Mouse (Mus musculus) testis, postnatal 14 days (tissue): ENCODE measurements at regions not wholly inside any gene's neighbourhood (a gene's known extent, or its start where the extent isn't known, plus 50 kb on each side); places are given as distances from the start of the nearest gene placed in this dataset.

ENCODE experiments used
- DNase-seq: peaks from one replicate; pipeline ENCODE4 v3.0.0; 2021; ENCODE audit warnings: low spot score

DNA sequence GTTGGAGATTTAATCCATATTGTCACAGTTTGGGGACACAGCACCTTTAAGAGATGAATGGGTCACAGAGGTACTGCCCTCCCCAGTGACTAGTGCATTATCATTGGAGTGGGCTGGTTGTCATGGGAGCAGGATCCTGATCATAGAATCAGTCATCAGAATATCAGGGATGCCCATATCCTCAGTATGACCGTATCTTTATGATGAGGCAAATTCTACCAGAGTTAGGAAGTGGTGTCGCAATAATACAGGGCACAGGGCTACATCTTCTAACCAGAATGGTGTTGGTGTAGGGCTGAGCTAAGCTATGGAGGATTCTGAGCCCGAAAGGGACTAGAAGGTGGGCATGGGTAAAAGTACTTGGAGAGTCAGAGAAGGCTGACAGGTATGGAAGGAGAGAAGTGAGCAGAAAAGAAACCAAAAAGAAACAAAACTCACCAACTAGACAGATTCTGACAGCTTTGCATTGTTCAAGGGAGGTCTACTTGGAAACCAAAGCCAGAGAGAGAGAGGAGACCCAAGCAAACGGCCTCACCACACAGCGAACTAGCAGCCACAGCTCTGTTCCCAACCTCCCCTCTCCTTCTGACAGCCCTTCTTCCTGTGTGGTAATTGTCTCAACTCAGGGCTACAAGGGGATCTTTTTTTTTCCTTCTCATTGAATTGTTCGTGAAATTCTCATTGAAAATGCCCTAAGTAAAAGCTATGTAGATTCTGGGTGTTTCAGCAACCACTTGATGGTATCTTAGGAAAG, 129.2 kb downstream of the Lrrc30 start:
- no peak for DNase-seq

DNA sequence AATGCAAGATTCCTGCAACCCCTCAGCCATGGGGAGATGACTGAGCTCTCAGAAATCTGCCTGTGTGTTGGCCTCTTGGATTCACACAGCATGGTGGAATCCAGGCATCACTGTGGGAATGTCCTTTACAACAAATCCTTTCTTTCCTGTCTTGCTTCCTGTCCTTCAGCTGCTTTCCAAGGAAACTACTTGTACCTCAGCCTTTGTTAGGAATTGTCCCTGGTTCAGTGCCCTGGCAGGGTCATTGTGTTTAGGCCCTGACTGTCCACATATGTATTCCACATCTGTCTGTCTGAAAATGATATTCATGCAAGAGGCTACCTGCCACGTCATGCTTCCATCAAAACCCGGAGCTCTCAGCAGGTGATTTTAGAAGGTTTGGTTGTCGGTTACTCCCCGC, 129.9 kb downstream of the Lrrc30 start:
- no peak for DNase-seq

DNA sequence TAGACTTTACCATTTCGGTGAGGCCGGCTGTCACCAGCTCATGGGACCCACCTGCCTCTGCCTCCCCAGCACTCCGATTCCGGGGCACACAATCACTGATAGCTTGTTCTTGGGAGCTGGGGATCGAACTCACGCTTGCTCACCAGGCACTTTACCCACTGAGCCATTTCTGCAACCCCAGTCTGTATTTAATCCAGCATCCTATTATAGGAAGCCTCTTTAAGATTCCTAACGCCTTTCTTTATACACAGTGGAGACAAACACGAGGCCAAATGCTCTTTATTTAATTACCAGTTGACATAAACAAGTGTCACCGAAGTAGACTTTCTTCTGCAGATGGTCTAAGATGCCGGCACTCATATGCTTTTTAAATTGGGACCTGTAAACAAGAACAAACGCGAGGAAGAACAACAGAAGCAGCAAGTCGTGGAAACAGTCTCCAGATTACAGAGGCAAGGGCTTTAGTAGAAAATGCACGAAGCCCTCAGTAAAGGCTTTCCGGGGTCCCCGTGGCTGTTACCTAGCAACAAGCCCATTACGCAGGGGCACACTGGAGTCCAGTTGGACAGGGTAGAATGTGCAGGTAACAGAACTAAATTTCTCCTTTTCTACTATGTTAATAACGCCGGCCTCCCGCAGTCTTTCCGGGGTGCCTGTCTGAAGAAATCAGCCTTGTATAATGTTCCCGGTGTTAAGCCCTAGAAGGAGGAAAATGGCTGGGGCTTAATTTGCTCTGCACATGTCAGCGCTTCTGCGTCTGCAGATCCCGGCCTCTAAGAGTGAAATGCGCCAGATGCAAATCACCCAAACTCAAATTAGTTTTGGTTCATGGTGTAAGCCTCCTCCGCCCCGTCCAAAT, 132.5 kb downstream of the Lrrc30 start:
- DNase-seq: no peak

DNA sequence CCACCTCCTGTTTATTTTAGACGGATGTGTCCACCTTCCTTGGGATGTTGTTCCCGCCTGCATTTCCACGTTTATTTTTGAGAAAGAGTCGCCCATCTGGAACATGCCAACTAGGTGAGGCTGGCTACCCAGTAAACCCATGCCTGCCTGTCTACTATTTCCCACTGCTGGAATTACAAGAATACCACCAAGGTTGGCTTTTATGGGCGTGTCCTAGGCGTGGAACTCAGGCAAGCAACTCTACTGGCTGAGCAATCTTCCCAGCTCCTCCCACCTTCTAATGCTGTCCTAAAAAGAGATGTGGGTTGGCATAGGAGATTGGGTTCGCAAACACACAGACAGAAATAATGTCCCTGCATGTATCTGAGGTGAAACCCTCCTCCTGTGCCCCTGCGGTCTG, 135.1 kb downstream of the Lrrc30 start:
- DNase-seq: no peak

DNA sequence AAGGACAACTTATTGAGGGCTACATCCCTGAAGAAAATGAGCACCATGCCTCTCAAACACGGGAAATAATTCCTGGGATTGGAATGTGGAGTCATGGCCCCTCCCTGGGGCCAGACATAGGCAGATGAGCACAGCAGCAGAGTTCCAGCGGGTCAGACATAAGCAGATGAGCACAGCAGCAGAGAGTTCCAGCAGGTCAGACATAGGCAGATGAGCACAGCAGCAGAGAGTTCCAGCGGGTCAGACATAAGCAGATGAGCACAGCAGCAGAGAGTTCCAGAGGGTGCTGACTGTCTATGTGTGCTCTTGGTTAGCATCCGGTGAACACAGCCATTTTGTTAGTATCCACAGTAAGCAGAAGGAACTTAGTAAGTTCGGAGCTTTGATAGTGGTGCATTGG, 126.2 kb upstream of the Ptprm start:
- no peak for DNase-seq

DNA sequence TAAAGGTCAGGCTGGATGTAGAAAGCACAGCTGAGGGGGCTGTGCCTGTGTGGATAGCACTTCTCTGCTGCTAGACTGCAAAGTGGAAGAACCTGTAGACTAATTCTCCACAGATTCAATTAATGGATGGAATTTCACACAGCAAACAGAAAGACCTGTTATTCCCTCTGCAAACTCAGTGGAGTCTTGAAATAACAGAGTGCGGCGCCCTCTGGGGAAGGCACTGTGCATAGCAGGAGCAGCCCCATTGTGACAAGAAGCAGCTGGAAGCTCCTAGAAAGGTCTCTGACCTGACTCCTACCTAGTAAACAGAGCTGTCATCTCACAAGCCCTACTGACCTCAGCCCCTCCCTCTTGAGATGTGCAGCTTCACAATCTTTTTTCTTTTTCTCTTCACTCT, 118.9 kb upstream of the Ptprm start:
- DNase-seq: peak; percentile 12

DNA sequence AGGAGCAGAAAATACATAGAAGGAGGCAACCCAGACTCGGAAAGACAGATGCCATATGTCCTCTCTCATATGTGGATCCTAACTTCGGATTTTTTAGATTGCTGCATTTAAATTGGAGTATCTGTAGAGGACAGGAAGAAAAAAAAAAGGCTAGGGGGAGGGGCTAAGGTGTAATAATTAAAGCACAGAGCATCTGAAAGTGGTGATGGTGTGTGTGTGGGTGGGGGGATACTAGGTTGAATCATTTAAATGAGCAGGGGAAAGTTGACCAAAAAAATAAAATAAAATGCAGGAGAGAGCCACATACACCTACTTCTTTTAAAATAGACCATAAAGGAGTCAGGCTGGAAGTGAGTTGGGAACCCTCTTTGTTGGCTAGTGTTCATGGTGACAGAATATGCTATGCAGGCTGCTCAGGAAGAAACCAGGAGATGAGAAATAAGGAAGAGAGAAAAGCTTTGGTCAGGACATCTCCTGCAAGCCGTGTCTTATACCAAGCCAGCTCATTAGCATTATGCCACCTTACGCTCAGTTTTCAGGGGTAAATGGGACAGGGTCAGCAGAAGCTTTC, 104.7 kb upstream of the Ptprm start:
- no peak for DNase-seq

DNA sequence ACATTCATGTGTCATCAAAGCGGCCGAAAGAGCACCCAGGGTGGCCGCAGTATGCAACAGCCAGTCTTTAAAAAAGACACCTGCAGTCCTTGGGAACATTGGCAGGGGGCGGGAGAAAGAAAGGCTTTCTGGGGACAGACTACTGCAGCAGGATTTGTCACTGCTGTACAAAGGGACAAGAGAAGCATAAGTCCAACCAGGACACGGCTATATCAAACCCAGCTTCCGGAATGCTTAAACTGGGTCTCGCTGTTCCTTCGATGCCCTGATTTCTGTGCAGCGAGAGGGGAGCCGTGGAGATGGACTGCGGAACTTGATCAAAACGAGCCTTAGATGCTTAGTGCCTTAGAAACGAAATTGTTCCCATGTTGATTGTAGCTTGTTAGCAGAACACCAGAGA, 97.7 kb upstream of the Ptprm start:
- DNase-seq: no peak

DNA sequence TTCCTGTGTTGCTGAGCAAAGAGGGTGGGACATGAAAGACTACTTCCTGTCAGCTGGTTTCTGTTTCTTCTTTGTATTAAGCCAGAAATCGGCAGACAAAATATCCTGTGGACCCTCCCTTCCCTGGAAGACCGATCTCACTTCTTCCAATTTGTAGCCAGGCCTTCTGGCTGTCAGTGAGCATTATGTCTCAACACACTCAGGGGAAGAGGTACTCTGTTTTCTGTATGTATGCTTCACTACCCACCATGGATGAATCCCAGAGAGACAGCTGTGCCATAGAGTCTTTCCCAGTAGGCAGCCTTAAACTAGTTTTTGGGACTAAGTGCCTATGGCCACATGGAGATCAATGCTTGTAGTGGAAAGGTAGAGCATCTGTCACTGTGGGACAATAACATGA, 96.8 kb upstream of the Ptprm start:
- no peak for DNase-seq

DNA sequence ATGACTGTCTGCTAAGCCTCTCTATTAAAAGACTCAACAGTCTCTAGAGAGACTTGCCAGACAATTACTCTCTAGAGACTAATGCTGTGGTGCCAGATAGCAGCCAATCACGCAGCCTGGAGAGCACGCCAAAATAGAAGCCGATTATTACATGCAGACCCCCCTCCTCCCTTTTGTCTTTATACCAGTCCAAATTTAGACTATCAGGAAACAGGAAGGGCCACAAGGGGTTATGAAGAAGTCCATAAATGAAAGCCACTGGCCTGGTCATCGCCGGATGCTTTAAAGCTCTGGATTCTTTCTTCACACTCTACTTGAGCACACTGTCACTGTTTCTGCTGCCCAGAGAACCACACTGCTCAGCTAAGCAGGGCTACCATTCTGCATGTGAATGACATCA, 95.8 kb upstream of the Ptprm start:
- no peak for DNase-seq

DNA sequence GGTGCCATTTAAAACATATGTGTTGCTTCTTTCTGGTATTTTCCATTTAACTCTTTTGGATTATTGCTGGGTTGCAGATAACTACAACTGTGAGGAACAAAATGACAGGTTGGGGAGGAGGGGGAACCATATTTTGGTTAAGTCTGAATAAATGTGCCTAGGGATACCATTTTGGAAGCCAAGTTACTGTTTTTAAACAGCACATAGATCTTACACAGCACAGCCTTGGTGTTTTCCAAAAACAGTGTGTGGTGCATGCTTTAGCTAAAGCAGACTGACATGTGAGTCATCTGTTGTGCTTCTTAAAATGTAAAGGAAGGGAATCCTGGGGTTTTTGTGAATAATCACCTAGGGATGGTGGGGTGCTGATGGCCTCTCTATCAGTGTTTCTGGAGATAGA, 91.7 kb upstream of the Ptprm start:
- no peak for DNase-seq

DNA sequence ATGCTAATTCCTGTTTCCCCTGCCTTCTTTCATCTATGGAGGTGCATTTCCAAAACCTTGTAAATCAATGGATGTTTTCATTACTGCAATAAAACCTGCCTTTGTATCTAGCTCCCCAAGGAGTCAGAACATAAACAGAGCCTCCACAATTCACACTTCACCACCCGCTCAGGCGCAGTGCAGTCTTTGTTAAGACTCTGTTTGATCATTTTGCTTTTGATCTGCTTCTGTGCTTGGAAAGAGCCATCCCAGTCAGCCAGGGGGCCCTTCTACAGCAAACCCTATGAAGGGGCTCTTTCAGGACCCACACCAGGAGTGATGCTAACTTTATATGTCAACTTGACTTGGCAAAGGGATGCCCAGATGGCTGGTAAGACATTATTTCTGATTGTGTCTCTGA, 86.7 kb upstream of the Ptprm start:
- no peak for DNase-seq

DNA sequence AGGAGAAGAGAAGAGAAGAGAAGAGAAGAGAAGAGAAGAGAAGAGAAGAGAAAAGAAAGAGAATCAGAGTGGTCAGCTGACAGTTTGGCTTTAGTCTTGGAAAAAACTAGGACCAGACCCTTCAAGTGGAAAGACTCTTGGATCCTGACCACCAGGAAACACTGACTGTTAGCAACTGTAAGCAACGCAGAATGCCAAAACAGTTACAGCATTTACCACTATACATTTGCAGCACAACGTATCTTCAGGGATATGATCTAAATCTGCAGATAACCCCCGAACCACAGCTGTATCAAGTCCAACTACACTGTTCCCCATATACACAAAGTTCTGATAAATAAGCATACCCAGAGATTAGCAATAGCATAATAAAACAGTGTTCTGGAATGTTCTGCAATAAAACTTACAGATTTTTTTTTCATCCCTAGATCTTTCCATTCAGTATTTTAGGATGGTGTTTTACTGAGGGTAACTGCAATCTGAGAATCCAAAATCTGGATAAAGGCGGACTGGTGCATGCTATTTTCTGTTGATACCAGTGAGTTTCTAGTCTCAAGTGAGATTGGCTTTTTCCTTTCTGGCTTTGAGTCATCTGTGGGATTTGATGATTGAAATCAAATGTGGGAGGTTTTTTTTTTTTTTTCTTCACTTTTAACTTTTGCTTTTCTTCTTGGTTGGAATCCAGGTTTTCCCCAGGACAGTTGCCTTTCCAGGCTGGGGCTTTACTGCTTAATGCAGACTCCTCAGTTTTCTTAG, 65.9 kb upstream of the Ptprm start:
- DNase-seq: no peak

DNA sequence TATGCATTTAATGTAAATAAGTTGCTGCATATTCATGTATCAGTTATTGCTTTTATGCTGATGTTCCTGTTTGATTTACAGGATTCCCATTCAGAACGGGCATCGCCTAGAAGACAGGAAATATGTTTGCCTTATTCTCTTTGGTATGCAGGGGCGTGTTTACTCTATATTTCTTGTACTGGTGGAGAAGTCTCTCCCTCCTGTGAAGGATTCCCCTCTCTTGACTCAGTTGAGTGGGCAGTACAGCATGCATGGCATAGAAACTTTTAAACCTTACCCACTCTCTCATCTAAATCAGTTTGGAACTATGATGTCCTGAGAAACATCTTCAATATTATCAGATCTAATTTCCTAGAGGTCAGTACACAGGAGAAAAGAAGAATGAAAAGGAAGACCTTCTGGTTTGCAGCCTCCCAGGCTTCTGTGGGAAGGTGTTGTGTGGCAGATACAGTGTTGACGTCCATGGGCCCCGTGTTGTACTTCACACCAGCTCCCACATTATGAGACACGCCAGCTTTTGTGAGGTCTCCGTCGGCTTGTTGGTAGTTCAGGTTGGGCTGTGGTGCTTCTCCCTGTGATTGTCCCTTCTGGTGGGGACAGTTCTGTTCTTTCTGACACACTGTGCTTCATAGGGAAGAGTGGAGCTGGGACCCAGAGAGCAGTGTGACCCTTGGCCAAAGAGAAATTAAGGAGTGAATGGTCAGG, 58.4 kb upstream of the Ptprm start:
- no peak for DNase-seq

DNA sequence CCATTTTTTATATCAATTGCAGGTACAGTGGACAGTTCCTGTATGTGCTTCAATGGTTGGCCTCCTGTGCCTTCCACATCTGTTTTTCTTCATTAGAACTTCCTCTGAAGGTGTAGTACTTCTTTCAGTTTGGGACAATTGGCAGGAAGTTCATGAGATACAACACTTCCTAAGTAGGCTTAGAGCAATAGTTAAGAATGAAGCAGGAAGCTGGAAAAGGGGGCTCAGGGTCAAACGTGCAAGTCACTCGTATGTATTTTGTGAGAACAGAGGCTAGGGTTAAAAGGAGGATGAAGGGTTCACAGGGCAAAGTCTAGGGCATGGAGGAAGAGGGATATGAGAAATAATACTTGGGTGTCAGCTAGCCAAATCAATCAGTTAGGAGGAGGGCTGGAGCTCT, 55.7 kb upstream of the Ptprm start:
- no peak for DNase-seq

DNA sequence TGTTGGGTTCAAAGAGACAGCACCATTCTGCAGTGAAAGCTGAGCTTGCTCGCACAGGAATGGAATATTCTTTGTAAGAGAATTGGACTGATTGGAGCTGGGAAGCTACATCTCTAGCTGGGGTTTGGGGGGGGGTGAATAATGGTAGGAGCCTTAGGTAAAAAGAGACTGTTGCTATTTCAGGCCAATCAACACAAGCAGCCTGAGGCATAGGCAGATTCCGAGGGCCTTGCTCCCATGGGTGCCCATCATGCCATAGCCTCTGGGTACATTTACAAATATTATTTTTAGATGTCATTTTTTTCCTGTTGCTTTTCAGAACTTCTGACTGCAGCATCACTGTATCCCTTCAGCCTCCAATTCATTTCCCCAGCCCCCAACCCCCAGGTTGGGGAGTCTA, 51.7 kb upstream of the Ptprm start:
- DNase-seq: no peak
